In the genomic region with DNA sequence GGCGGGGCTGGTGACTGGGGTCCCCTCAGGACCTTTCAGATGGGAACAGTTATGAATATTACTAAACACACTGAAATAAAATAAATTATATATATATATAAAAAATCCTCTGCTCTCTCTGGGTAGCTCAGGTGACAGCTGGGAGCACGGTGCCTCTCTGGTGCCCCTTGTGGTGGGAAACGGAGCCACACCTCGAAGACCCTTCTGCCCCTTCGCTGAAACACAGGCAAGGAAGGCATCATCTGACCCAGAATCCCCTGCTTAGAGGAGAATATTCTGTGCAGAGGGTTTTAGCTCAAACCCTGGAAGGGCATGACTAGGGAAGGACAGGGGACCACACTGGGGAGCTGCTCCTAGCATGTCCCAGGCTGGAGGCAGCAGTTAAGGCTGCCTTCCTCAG, we compare ENCODE assay signal across 9 mouse cellular contexts.
DNase-seq lines count a peak whose midpoint lies in the region; ATAC-seq and TF ChIP-seq lines count a peak whose summit lies in the region.
"Had no signal": no experiment of that assay in that cellular context is flagged by ENCODE, and none has a peak within 500 bp of the region (broad histone marks: within the 10 kb centered on the region; RNA-seq: fewer than 3 reads in every experiment).

No protein-coding gene starts in this region.

- no peak for ATAC-seq in intestine, postnatal 0 days
- no peak for ATAC-seq in intestine, embryonic 15.5 days
- ATAC-seq in stomach, postnatal 0 days (ENCODE audit: low FRiP score, low TSS enrichment), result no peak

- no peaks in the 10 kb centered on the region for H3K36me3 ChIP-seq in intestine, postnatal 0 days (ENCODE audit: control insufficient read depth, insufficient read depth)
- no peaks in the 10 kb centered on the region for H3K36me3 ChIP-seq in intestine, embryonic 15.5 days
- no peaks in the 10 kb centered on the region for H3K36me3 ChIP-seq in CH12.LX (replicated peaks in 1 of 2; ENCODE audit: control insufficient read depth in 1 of 2, insufficient read depth in 1 of 2, low read length in 1 of 2)
- no peaks in the 10 kb centered on the region for H3K36me3 ChIP-seq in stomach, postnatal 0 days (ENCODE audit: control insufficient read depth, insufficient read depth, low read length)
- H3K36me3 ChIP-seq: lung, embryonic 15.5 days had no signal

- H3K9ac ChIP-seq in intestine, postnatal 0 days (ENCODE audit: low read depth, low read length), result no peak overlapping the region
- no peak overlapping the region for H3K9ac ChIP-seq in intestine, embryonic 15.5 days
- no peak overlapping the region for H3K9ac ChIP-seq in CH12.LX (ENCODE audit: insufficient read depth, low read depth)
- no peak overlapping the region for H3K9ac ChIP-seq in stomach, postnatal 0 days (ENCODE audit: low read length)
- H3K9ac ChIP-seq: lung, embryonic 15.5 days had no signal

- no peak for TF ChIP-seq POLR2A in CH12.LX (IDR thresholded peaks at IDR 0.05; ENCODE audit: low read depth, low read length)
- TF ChIP-seq POLR2A in brain, embryonic 14.5 days (IDR thresholded peaks at IDR 0.05; ENCODE audit: borderline replicate concordance, extremely low read depth, insufficient read depth, insufficient read length, poor library complexity, severe bottlenecking), result no peak

- in situ Hi-C loops in CH12.LX (cut with MboI; ENCODE audit: low pct_ligation_motif_present, low pct_unique_long_range_greater_than_20kb, low sequenced_read_pairs), result no loop called here

- 7% methylated on average over 5 of the region's 5 CpGs for whole genome bisulfite sequencing in intestine, postnatal 0 days
- 9% methylated on average over 5 of the region's 5 CpGs for WGBS in intestine, embryonic 15.5 days
- 8% methylated on average over 5 of the region's 5 CpGs for WGBS in stomach, postnatal 0 days

- no peaks in the 10 kb centered on the region for H3K79me2 ChIP-seq in CH12.LX (replicated peaks; ENCODE audit: control insufficient read depth, extremely low read depth, insufficient read depth, poor library complexity, severe bottlenecking)

- no peak for TF ChIP-seq EP300 in CH12.LX (IDR thresholded peaks at IDR 0.05; ENCODE audit: low read length)
- TF ChIP-seq EP300 in stomach, postnatal 0 days (optimal IDR thresholded peaks at IDR 0.05), result no peak

- H3K27ac ChIP-seq in intestine, postnatal 0 days (ENCODE audit: low read depth, low read length), result no peak overlapping the region
- no peak overlapping the region for H3K27ac ChIP-seq in intestine, embryonic 15.5 days
- H3K27ac ChIP-seq in CH12.LX (ENCODE audit: insufficient read depth, low read depth), result no peak overlapping the region
- H3K27ac ChIP-seq in stomach, postnatal 0 days (replicated peaks), result no peak overlapping the region
- H3K27ac ChIP-seq: lung, embryonic 15.5 days had no signal

- TF ChIP-seq RAD21 in CH12.LX (IDR thresholded peaks at IDR 0.05; ENCODE audit: low read depth, low read length), result peak; percentile 30

- intact Hi-C loops in left cerebral cortex, postnatal 10 days (cut with DNase I), result no loop called here

- dilution Hi-C loops in CH12.LX (cut with MboI; ENCODE audit: extremely low pct_ligation_motif_present, extremely low pct_unique_long_range_greater_than_20kb, low sequenced_read_pairs), result no loop called here

- H3K4me3 ChIP-seq in intestine, postnatal 0 days (ENCODE audit: low read depth, low read length), result no peak overlapping the region
- H3K4me3 ChIP-seq in intestine, embryonic 15.5 days (replicated peaks), result no peak overlapping the region
- H3K4me3 ChIP-seq in CH12.LX (replicated peaks in 1 of 3; ENCODE audit: low read depth in 2 of 3, low read length in 2 of 3, poor library complexity in 1 of 3), result no peak overlapping the region
- H3K4me3 ChIP-seq in stomach, postnatal 0 days (ENCODE audit: low read depth, low read length), result no peak overlapping the region
- H3K4me3 ChIP-seq: lung, embryonic 15.5 days had no signal

- TF ChIP-seq CTCF in intestine, postnatal 0 days (IDR thresholded peaks at IDR 0.05; ENCODE audit: low read depth), result peak; percentile 74
- peak; percentile 62 to 70 for TF ChIP-seq CTCF in CH12.LX (conservative IDR thresholded peaks at IDR 0.05 in 1 of 2, IDR thresholded peaks at IDR 0.05 in 1 of 2; ENCODE audit: low read depth in 2 of 2, low read length in 2 of 2)
- peak; percentile 86 for TF ChIP-seq CTCF in brain, embryonic 14.5 days (IDR thresholded peaks at IDR 0.05; ENCODE audit: borderline replicate concordance, extremely low read depth, insufficient read depth, insufficient read length)
- peak; percentile 72 for TF ChIP-seq CTCF in stomach, postnatal 0 days (IDR thresholded peaks at IDR 0.05; ENCODE audit: low read depth)

- no peaks in the 10 kb centered on the region for H3K4me1 ChIP-seq in intestine, postnatal 0 days (replicated peaks; ENCODE audit: control insufficient read depth, insufficient read depth, low read length)
- H3K4me1 ChIP-seq in intestine, embryonic 15.5 days (replicated peaks), result no peaks in the 10 kb centered on the region
- H3K4me1 ChIP-seq in CH12.LX (ENCODE audit: control insufficient read depth in 1 of 2, insufficient read depth in 2 of 2), result no peaks in the 10 kb centered on the region
- H3K4me1 ChIP-seq in stomach, postnatal 0 days (replicated peaks; ENCODE audit: control insufficient read depth, insufficient read depth), result no peaks in the 10 kb centered on the region
- H3K4me1 ChIP-seq: lung, embryonic 15.5 days had no signal

- no peak overlapping the region for H3K4me2 ChIP-seq in intestine, postnatal 0 days (replicated peaks; ENCODE audit: low read depth)
- no peak overlapping the region for H3K4me2 ChIP-seq in intestine, embryonic 15.5 days (replicated peaks)
- H3K4me2 ChIP-seq in CH12.LX (ENCODE audit: insufficient read depth, low read depth, poor library complexity, severe bottlenecking), result no peak overlapping the region
- H3K4me2 ChIP-seq in stomach, postnatal 0 days (replicated peaks; ENCODE audit: low read depth), result no peak overlapping the region
- H3K4me2 ChIP-seq: lung, embryonic 15.5 days had no signal

- no peaks in the 10 kb centered on the region for H3K9me3 ChIP-seq in intestine, postnatal 0 days (ENCODE audit: control insufficient read depth)
- H3K9me3 ChIP-seq in intestine, embryonic 15.5 days, result no peaks in the 10 kb centered on the region
- no peaks in the 10 kb centered on the region for H3K9me3 ChIP-seq in CH12.LX (replicated peaks; ENCODE audit: low read length)
- H3K9me3 ChIP-seq in stomach, postnatal 0 days (ENCODE audit: control insufficient read depth, low read length), result no peaks in the 10 kb centered on the region
- H3K9me3 ChIP-seq: lung, embryonic 15.5 days had no signal

- H3K27me3 ChIP-seq in intestine, postnatal 0 days (replicated peaks; ENCODE audit: control insufficient read depth, insufficient read depth, low read length), result no peaks in the 10 kb centered on the region
- H3K27me3 ChIP-seq in intestine, embryonic 15.5 days (replicated peaks), result no peaks in the 10 kb centered on the region
- peaks cover 3% of the 10 kb centered on the region for H3K27me3 ChIP-seq in CH12.LX (replicated peaks)
- H3K27me3 ChIP-seq in stomach, postnatal 0 days (ENCODE audit: control insufficient read depth, insufficient read depth, low read length), result no peaks in the 10 kb centered on the region
- H3K27me3 ChIP-seq: lung, embryonic 15.5 days had no signal

- peak; percentile 23 for DNase-seq in CH12.LX (ENCODE audit: extremely low read depth)
- DNase-seq in brain, embryonic 14.5 days (ENCODE audit: low read depth), result peak; percentile 62
- peak; percentile 43 for DNase-seq in kidney, postnatal 10 days
- peak; percentile 26 for DNase-seq in stomach, postnatal 0 days (ENCODE audit: low spot score)
- DNase-seq in urinary bladder, postnatal 14 days (ENCODE audit: low spot score), result no peak
- DNase-seq in left cerebral cortex, postnatal 10 days (ENCODE audit: extremely low spot score in 1 of 2, low spot score in 2 of 2), result no peak

TF ChIP-seq in CH12.LX, 34 proteins besides CTCF, POLR2A, EP300 and RAD21:
- TF ChIP-seq ZKSCAN1 (IDR thresholded peaks at IDR 0.05; ENCODE audit: borderline replicate concordance, low read depth, low read length), result no peak
- no peak for TF ChIP-seq JUN (IDR thresholded peaks at IDR 0.05; ENCODE audit: insufficient read depth, low read depth, low read length)
- TF ChIP-seq NRF1 (IDR thresholded peaks at IDR 0.05; ENCODE audit: low read depth, low read length), result no peak
- TF ChIP-seq USF1 (IDR thresholded peaks at IDR 0.05; ENCODE audit: low read depth, low read length), result no peak
- TF ChIP-seq SIN3A (IDR thresholded peaks at IDR 0.05; ENCODE audit: low read length), result no peak
- TF ChIP-seq USF2 (conservative IDR thresholded peaks at IDR 0.05; ENCODE audit: low read depth, low read length), result no peak
- TF ChIP-seq IRF4 (IDR thresholded peaks at IDR 0.05; ENCODE audit: low read depth, low read length), result no peak
- TF ChIP-seq MEF2A (IDR thresholded peaks at IDR 0.05; ENCODE audit: borderline replicate concordance, low read depth, low read length), result no peak
- no peak for TF ChIP-seq ELF1 (IDR thresholded peaks at IDR 0.05; ENCODE audit: low read depth, low read length)
- no peak for TF ChIP-seq ZC3H11A (IDR thresholded peaks at IDR 0.05; ENCODE audit: low read depth, low read length)
- TF ChIP-seq MXI1 (IDR thresholded peaks at IDR 0.05; ENCODE audit: low read depth, low read length), result no peak
- no peak for TF ChIP-seq NELFE (IDR thresholded peaks at IDR 0.05; ENCODE audit: low read depth, low read length)
- no peak for TF ChIP-seq GABPA (IDR thresholded peaks at IDR 0.05; ENCODE audit: insufficient replicate concordance, low read depth, low read length)
- TF ChIP-seq SMC3 (IDR thresholded peaks at IDR 0.05; ENCODE audit: low read depth, low read length), result no peak; the same call in 1 of the 2 replicates
- no peak for TF ChIP-seq ETS1 (conservative IDR thresholded peaks at IDR 0.05; ENCODE audit: low read depth, low read length)
- no peak for TF ChIP-seq RCOR1 (conservative IDR thresholded peaks at IDR 0.05; ENCODE audit: low read depth, low read length)
- TF ChIP-seq ZMIZ1 (IDR thresholded peaks at IDR 0.05; ENCODE audit: low read depth, low read length), result no peak
- TF ChIP-seq HCFC1 (IDR thresholded peaks at IDR 0.05; ENCODE audit: low read depth, low read length), result no peak
- TF ChIP-seq E2F4 (IDR thresholded peaks at IDR 0.05; ENCODE audit: insufficient replicate concordance, low read depth, low read length), result no peak
- TF ChIP-seq MAX (IDR thresholded peaks at IDR 0.05; ENCODE audit: low read length), result no peak

Comparison
In these comparisons a context has a peak if more than half of its experiments do, and no peak if none do; other contexts are left out.
1. DNase-seq: peak in CH12.LX (single experiment), brain, embryonic 14.5 days (single experiment), kidney, postnatal 10 days (single experiment) and stomach, postnatal 0 days (single experiment); none in urinary bladder, postnatal 14 days (single experiment) and left cerebral cortex, postnatal 10 days (0 of 2).
2. Peak in every context shown above with its lines, with median percentiles within 50 percentile points of each other: CTCF ChIP-seq.